Mouse (Mus musculus): ENCODE results near the gene Chchd10. TPM values are rescaled to one million over a fixed set of nuclear protein-coding genes. Genes with fewer than 3 reads are reported as not detected.
A peak's percentile ranks its signal among the peaks of the same experiment; 100 is the strongest.

Chchd10 gene
- total RNA-seq, 2 experiments from 2014 or later = 7.1 to 8.1 TPM

- peak; percentile 16; the same call in 1 of the 2 replicates for ATAC-seq (ENCODE audit: poor library complexity, severe bottlenecking)
Measured at GRCm38 (mm10) chr10:75921726-75922560, 11.0 kb upstream of the Chchd10 start.

- ATAC-seq (ENCODE audit: poor library complexity, severe bottlenecking) = no peak
Measured at GRCm38 (mm10) chr10:75924324-75924723, 8.6 kb upstream of the Chchd10 start.

- no peak for ATAC-seq (ENCODE audit: poor library complexity, severe bottlenecking)
Measured at GRCm38 (mm10) chr10:75926396-75926795, 6.5 kb upstream of the Chchd10 start.

GRCm38 (mm10) chr10:75930304-75930703, 2.6 kb upstream of the Chchd10 start:
- no peak for ATAC-seq (ENCODE audit: poor library complexity, severe bottlenecking)

- no peak for ATAC-seq (ENCODE audit: poor library complexity, severe bottlenecking)
Measured at GRCm38 (mm10) chr10:75931311-75931710, 1.6 kb upstream of the Chchd10 start.

GRCm38 (mm10) chr10:75932081-75932678, 750 bp upstream of the Chchd10 start:
- ATAC-seq (ENCODE audit: poor library complexity, severe bottlenecking) = peak; percentile 26

GRCm38 (mm10) chr10:75934991-75935390, 2.1 kb downstream of the Chchd10 start:
- no peak for ATAC-seq (ENCODE audit: poor library complexity, severe bottlenecking)

- ATAC-seq (ENCODE audit: poor library complexity, severe bottlenecking) = peak; percentile 86
Measured at GRCm38 (mm10) chr10:75935680-75936541, 3.0 kb downstream of the Chchd10 start, which contains the start of gene Mmp11. Gene Mmp11 (minus strand): TSS chr10:75936496.

- no peak for ATAC-seq (ENCODE audit: poor library complexity, severe bottlenecking)
Measured at GRCm38 (mm10) chr10:75936909-75937667, 4.2 kb downstream of the Chchd10 start.

GRCm38 (mm10) chr10:75937851-75938643, 5.1 kb downstream of the Chchd10 start:
- ATAC-seq (ENCODE audit: poor library complexity, severe bottlenecking) = no peak

GRCm38 (mm10) chr10:75939481-75940234, 6.7 kb downstream of the Chchd10 start:
- ATAC-seq (ENCODE audit: poor library complexity, severe bottlenecking) = no peak

- no peak for ATAC-seq (ENCODE audit: poor library complexity, severe bottlenecking)
Measured at GRCm38 (mm10) chr10:75940520-75940919, 7.6 kb downstream of the Chchd10 start, which contains the start of gene Gm867. Gene Gm867 (minus strand): TSS chr10:75940672.

GRCm38 (mm10) chr10:75941042-75941824, 8.3 kb downstream of the Chchd10 start:
- no peak for ATAC-seq (ENCODE audit: poor library complexity, severe bottlenecking)

GRCm38 (mm10) chr10:75942736-75943477, 10.0 kb downstream of the Chchd10 start, which contains the start of gene Vpreb3:
Gene Vpreb3 (plus strand): TSS chr10:75943057.
- no peak for ATAC-seq (ENCODE audit: poor library complexity, severe bottlenecking)

GRCm38 (mm10) chr10:75944066-75944772, 11.3 kb downstream of the Chchd10 start:
- ATAC-seq (ENCODE audit: poor library complexity, severe bottlenecking) = no peak

GRCm38 (mm10) chr10:75945213-75945612, 12.3 kb downstream of the Chchd10 start:
- no peak for ATAC-seq (ENCODE audit: poor library complexity, severe bottlenecking)

GRCm38 (mm10) chr10:75945896-75946295, 13.0 kb downstream of the Chchd10 start:
- no peak for ATAC-seq (ENCODE audit: poor library complexity, severe bottlenecking)
